Mouse (Mus musculus): ENCODE results near the gene Shc3.

Gene Shc3

DNA sequence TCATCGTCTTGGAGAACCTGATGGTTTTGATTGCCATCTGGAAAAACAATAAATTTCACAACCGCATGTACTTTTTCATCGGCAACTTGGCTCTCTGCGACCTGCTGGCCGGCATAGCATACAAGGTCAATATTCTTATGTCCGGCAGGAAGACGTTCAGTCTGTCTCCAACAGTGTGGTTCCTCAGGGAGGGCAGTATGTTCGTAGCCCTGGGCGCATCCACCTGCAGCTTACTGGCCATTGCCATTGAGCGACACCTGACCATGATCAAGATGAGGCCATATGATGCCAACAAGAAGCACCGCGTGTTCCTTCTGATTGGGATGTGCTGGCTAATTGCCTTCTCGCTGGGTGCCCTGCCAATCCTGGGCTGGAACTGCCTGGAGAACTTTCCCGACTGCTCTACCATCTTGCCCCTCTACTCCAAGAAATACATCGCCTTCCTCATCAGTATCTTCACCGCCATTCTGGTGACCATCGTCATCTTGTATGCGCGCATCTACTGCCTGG, 150.2 kb downstream of the Shc3 start:
- no peak for DNase-seq (ENCODE audit: low read depth, low spot score)

- peak; percentile 95 for DNase-seq (ENCODE audit: low read depth, low spot score)
Observed at GRCm38 (mm10) chr13:51418268-51418941, 150.8 kb downstream of the Shc3 start.

GRCm38 (mm10) chr13:51417796-51418195, 151.4 kb downstream of the Shc3 start:
- DNase-seq (ENCODE audit: low read depth, low spot score): no peak

DNA sequence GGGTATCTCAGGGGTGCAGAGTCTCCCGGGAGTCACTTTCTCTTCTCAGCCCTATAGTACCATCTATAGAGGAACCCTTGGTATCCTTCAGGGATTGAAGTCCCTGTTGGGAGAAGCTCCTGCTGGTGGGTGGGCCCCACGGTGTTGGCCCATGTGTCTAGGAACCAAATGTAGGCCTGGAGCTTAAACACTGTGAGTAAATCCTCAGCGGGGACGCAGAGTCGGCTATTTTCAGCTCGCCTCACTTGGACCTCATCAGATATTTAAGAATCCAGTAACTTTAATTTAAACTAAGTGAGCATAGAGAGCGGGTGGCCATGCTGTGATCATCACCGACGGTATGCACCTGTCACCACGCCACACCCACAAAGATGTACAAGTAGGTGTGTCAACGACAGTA, 152.5 kb downstream of the Shc3 start:
- DNase-seq (ENCODE audit: low read depth, low spot score): no peak

DNA sequence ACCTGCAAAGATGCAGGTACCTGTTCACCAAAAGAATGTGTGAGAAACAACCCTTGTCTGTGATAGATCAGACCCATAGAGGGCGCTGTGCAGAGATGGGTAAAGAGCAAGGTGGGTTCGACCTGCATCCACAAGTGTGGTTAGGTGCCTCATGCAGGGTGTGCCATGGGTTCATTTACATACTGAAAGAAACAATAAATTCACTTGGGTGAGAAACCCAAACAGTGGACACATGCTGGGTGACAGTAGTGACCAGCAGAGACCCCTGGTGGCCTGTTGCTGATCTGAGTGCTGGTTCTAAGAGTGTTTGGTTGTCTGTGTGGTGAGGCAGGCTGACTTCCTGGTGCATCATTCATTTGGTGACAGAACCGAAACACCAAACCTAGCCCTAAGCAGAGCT, 155.8 kb downstream of the Shc3 start:
- DNase-seq (ENCODE audit: low read depth, low spot score): peak; percentile 72

DNA sequence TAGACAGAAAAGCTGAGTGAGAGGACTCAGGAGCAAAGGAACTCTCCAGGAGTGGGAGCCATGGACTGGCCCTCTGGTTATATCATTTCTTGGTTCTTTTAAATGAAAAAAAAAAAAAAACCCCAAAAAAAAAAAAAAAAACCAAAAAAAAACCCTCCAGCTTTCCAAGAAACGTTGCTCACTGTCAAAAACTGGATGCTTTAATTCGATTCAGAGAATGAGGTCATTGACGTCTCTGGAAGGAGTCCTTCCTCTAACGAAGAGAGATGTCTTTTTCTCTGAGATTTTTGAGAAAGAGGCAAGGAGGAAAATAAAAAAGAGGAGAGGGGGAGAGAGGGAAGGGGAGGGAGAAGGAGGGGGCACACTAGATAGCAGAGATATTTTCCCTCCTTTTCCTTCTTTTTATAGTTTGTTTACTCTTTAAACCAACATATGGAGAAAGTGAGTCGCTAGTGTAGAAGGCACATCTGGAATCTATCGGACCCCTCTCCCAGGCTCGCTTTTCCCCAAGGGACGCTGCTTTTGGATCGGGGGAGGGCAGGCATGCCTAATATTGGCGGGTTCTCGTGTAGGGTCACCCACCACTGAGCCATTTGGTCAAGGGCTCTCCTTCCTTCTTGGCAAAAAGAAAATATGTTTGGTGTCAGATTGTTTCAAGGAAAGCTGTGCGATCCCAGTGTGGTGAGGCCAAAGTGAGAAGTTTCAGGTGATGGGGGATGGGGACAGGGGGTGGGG, 157.4 kb downstream of the Shc3 start:
- no peak for DNase-seq (ENCODE audit: low read depth, low spot score)

- DNase-seq (ENCODE audit: low read depth, low spot score): no peak
Observed at GRCm38 (mm10) chr13:51411243-51411642, 158.0 kb downstream of the Shc3 start.

- no peak for DNase-seq (ENCODE audit: low read depth, low spot score)
Observed at GRCm38 (mm10) chr13:51409936-51410481, 159.2 kb downstream of the Shc3 start.

DNA sequence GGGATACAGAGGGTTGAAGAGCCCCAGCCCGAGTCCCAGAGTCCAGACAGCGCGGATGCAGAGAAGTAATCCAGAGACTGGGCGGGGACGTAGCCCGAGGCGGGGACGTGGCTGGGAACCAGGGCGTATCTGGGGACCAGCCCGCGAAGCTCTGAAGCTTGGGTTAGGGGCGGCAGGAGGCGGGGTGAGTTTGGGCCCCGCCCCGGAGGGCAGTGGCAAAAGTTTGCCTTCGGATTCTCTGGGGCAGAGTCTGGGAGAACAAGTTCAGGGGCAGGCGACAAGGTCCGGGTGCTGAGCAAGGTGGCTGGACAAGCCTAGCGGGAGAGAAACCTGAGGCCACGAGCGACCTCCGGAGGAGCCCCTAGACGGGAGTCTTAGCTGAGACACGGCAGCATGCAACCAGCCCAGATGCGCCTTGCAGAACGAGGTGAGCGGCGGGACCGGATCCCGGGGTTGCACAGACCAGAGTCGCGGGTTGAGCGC, 160.7 kb downstream of the Shc3 start, which contains the start of gene S1pr3:
S1pr3 (plus strand) TSS at position 121 of the 483 bp plus-strand sequence.
- peak; percentile 92 for DNase-seq (ENCODE audit: low read depth, low spot score)

DNA sequence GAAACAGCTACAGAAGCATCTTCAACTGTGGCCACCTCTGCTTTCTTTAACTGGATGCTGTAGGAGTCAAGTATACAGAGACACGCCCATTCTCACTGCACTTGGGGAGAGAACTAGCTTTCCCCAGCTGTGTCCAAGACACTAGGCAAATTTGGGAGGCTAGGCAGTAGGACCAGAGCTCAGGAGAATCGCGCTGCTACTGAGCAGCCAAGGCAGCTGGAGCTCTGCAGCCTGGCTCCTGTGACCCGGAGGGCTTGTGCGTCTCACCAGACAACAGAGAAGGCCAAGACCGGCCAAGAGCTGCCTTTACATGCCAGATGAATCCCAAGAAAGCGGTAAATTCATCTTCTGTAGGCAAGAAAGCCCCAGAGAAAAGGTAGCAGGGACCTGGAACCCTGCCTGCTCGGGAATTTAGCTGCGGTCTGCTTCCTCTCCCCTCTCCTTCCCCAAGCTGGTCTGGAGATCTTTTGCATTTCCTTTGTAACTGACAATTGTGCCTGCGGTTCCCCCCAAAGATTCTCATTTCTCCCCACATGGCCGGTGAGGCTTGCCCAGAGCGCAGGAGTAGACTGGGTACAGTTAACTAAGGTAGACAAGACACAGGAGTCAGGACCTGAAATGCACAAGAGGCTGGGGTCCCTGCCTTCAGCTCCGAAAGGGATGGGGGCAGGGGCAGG, 161.5 kb downstream of the Shc3 start:
- DNase-seq (ENCODE audit: low read depth, low spot score): peak; percentile 28

DNA sequence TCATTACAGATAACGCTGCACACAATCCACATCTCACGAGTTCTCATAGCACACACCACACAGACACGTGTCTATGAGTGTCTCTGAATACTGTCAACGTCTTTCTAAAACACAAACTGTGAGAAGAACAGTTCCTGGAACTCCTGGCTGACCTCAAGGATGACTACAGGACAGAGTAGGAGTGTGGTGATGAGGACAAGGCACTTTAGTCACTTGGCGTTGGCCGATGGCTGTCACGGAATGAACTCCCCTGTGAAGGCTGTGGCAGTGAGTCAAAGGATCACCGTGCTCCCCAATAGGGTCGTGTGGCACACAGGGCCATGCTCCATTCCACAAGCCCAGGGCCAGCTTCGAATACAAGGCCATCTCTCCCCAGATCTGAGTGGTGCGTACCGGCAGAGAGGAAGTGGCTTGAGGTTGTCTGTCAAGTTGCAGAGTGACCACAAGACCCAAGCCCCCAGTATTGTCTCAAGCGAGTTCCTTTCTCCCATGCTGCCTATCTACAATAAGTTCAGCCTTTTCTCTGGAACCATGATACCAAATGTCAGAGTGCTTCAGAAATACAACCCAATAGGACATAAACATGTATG, 163.4 kb downstream of the Shc3 start:
- no peak for DNase-seq (ENCODE audit: low read depth, low spot score)

- no peak for DNase-seq (ENCODE audit: low read depth, low spot score)
Observed at GRCm38 (mm10) chr13:51404566-51404965, 164.7 kb downstream of the Shc3 start.

GRCm38 (mm10) chr13:51400736-51401501, 168.3 kb downstream of the Shc3 start:
- peak; percentile 84 for DNase-seq (ENCODE audit: low read depth, low spot score)

DNA sequence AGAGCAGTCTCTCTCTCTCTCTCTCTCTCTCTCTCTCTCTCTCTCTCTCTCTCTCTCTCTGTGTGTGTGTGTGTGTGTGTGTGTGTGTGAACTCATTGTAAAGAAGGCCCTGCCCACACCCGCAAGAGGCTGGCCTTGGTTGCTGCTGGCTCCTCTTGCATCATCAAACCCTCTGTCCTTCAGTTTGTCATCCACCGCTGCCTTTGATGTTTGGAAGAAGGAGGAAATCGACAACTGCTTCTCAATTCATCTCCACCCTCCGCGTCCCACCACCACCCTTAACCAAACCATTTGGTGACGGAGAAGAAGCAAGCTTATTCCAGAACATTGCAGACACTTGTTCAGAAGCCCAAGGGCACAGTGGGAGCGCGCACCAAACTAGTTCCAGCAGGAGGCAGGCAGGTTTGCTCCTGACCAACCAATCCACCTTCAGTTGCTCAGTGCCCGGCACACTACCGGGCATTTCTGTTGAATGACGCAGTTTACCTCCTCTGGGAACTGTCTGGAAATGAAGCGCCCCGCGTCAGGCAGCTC, 169.0 kb downstream of the Shc3 start:
- DNase-seq (ENCODE audit: low read depth, low spot score): peak; percentile 94

- DNase-seq (ENCODE audit: low read depth, low spot score): no peak
Observed at GRCm38 (mm10) chr13:51399562-51399961, 169.7 kb downstream of the Shc3 start.

DNA sequence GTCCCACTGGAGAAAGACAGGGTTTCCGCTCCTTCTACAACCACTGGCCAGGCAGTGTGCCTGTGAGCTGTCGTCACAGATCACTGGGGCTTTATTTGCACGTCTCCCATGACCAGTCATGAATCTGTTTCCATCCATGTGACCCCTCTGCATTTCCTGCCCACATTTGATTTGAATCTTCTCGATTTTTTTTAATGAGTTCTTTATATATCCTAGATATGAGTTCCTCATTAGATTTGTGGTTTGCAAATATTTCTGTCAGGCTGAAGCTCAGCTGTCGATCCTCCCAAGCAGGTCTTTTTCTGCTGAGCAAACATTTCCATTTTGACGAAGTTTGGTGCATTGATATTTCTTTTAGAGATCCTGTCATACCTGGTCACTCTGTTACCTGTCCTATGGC, 171.4 kb downstream of the Shc3 start:
- DNase-seq (ENCODE audit: low read depth, low spot score): no peak

DNA sequence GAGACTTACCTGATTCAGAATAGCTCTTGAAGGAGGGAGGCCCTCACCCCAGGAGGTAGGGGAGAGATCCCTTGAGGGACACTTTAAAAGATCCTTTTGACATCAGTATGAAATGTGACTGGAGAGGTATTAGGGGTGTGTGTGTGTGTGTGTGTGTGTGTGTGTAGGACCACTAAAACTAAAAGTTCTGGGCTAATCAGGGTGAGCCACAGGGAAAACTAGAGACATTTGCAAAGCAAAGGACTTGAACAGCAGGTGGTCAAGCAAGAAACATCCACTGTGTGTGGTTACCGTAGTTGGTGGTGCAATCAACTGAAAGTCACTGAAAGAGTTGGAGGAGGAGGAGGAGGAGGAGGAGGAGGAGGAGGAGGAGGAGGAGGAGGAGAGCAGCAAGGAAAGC, 177.0 kb downstream of the Shc3 start:
- peak; percentile 33 for DNase-seq (ENCODE audit: low read depth, low spot score)

DNA sequence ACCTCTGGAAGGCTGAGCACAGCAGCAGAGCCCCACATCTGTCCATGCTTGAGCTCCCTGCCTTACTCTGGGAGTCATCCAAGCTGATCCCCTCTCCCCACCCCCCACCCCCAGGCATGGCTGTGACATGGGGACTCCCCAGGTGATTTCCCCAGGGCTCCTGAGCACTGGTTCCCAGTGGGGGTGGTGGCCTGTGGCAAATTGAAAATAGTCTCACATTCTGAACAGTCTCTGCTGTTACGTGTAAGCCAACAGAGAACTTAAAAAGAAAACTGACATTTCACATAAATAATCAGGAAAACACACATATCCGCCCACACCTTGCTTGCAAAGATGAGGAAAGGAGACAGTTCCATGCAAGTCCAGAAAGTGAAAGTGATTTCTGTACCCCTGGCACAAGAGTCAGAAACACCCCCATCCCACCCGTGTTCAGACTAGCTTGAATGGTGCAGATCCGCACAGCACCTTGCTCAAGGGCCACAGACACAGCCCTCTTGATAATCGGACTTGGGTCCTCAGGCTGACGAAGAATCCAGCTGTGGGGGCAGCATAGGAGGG, 177.8 kb downstream of the Shc3 start:
- DNase-seq (ENCODE audit: low read depth, low spot score): no peak

GRCm38 (mm10) chr13:51390398-51390797, 178.8 kb downstream of the Shc3 start:
- no peak for DNase-seq (ENCODE audit: low read depth, low spot score)

GRCm38 (mm10) chr13:51387908-51388307, 181.3 kb downstream of the Shc3 start:
- DNase-seq (ENCODE audit: low read depth, low spot score): no peak

All from ZHBTc4 (cell line).